Mouse (Mus musculus): ENCODE data around the gene Ybx2. TPM values are rescaled to one million over a fixed set of nuclear protein-coding genes. Genes with fewer than 3 reads are reported as not detected.
"Not testable (repeated sequence)": the region's sequence is repeated elsewhere in the genome, so short reads cannot be mapped to it uniquely, and the experiment has no call there.

Gene Ybx2
- polyA plus RNA-seq, 1 experiment from 2014 or later = 11.4 TPM

- H3K4me2 ChIP-seq (replicated peaks) = no peak overlapping the region
- ATAC-seq (ENCODE audit: insufficient number of reproducible peaks, insufficient read depth, low FRiP score, low TSS enrichment) = no peak
- H3K4me1 ChIP-seq = peaks cover 11% of the 10 kb centered on the region
- H3K27ac ChIP-seq = 0 out of 2 replicates have a peak overlapping the region, but pooled peaks have one; percentile 27
- H3K4me3 ChIP-seq = no peak overlapping the region
- no peak overlapping the region for H3K9ac ChIP-seq
- no peaks in the 10 kb centered on the region for H3K27me3 ChIP-seq
- 64% methylated on average over 3 of the region's 3 CpGs for WGBS
- no peaks in the 10 kb centered on the region for H3K9me3 ChIP-seq
- peaks cover 12% of the 10 kb centered on the region for H3K36me3 ChIP-seq
Measured at GRCm38 (mm10) chr11:69922796-69923195, 12.8 kb upstream of the Ybx2 start.

- no peaks in the 10 kb centered on the region for H3K27me3 ChIP-seq
- H3K9me3 ChIP-seq = no peaks in the 10 kb centered on the region
- ATAC-seq (ENCODE audit: insufficient number of reproducible peaks, insufficient read depth, low FRiP score, low TSS enrichment) = no peak
- no peak overlapping the region for H3K4me2 ChIP-seq (replicated peaks)
- H3K27ac ChIP-seq = no peak overlapping the region
- no peaks in the 10 kb centered on the region for H3K36me3 ChIP-seq
- H3K4me1 ChIP-seq = no peaks in the 10 kb centered on the region
- 95% methylated on average over 2 of the region's 2 CpGs for WGBS
- H3K9ac ChIP-seq = no peak overlapping the region
- H3K4me3 ChIP-seq = no peak overlapping the region
Measured at GRCm38 (mm10) chr11:69927501-69927900, 8.1 kb upstream of the Ybx2 start.

GRCm38 (mm10) chr11:69929712-69930111, 5.9 kb upstream of the Ybx2 start:
- Histone ChIP-seq H3K9ac (no peak overlapping the region), H3K4me2 (replicated peaks) (no peak overlapping the region), H3K4me1 (peaks cover 2% of the 10 kb centered on the region; the same call in 1 of the 2 replicates), H3K4me3 (no peak overlapping the region), H3K9me3 (no peaks in the 10 kb centered on the region), H3K27me3 (no peaks in the 10 kb centered on the region), H3K36me3 (no peaks in the 10 kb centered on the region), H3K27ac (no peak overlapping the region)
- 85% methylated on average over 4 of the region's 4 CpGs for WGBS
- ATAC-seq (ENCODE audit: insufficient number of reproducible peaks, insufficient read depth, low FRiP score, low TSS enrichment) = no peak

- H3K4me3 ChIP-seq; H3K4me2 ChIP-seq (replicated peaks); H3K4me1 ChIP-seq; H3K9me3 ChIP-seq; H3K27me3 ChIP-seq; ATAC-seq (ENCODE audit: insufficient number of reproducible peaks, insufficient read depth, low FRiP score, low TSS enrichment); H3K27ac ChIP-seq; H3K9ac ChIP-seq; H3K36me3 ChIP-seq: not testable (repeated sequence)
- WGBS = 89% methylated on average over 8 of the region's 8 CpGs
Measured at GRCm38 (mm10) chr11:69930176-69930575, 5.4 kb upstream of the Ybx2 start.

GRCm38 (mm10) chr11:69930967-69931537, 4.5 kb upstream of the Ybx2 start:
- WGBS = 73% methylated on average over 3 of the region's 3 CpGs
- H3K36me3 ChIP-seq = no peaks in the 10 kb centered on the region

GRCm38 (mm10) chr11:69931769-69932168, 3.8 kb upstream of the Ybx2 start:
- Histone ChIP-seq H3K4me2 (replicated peaks) (no peak overlapping the region), H3K27ac (no peak overlapping the region), H3K4me1 (peaks cover 9% of the 10 kb centered on the region; the same call in 1 of the 2 replicates), H3K36me3 (no peaks in the 10 kb centered on the region), H3K4me3 (no peak overlapping the region), H3K27me3 (0 out of 2 replicates have a peak, but pooled peaks cover 5% of the 10 kb centered on the region), H3K9me3 (no peaks in the 10 kb centered on the region), H3K9ac (no peak overlapping the region)
- no peak for ATAC-seq (ENCODE audit: insufficient number of reproducible peaks, insufficient read depth, low FRiP score, low TSS enrichment)
- 73% methylated on average over 8 of the region's 8 CpGs for WGBS

More at GRCm38 (mm10) chr11:69930967-69931537, 4.5 kb upstream of the Ybx2 start:
- H3K9ac ChIP-seq = no peak overlapping the region
- H3K27me3 ChIP-seq = no peaks in the 10 kb centered on the region
- no peak overlapping the region for H3K27ac ChIP-seq
- no peaks in the 10 kb centered on the region for H3K9me3 ChIP-seq
- ATAC-seq (ENCODE audit: insufficient number of reproducible peaks, insufficient read depth, low FRiP score, low TSS enrichment) = no peak
- H3K4me3 ChIP-seq = no peak overlapping the region
- no peak overlapping the region for H3K4me2 ChIP-seq (replicated peaks)
- H3K4me1 ChIP-seq = peaks cover 2% of the 10 kb centered on the region; the same call in 1 of the 2 replicates

- Histone ChIP-seq H3K9ac (no peak overlapping the region), H3K36me3 (no peaks in the 10 kb centered on the region), H3K27ac (no peak overlapping the region), H3K4me3 (no peak overlapping the region), H3K27me3 (peaks cover 10% of the 10 kb centered on the region; the same call in 1 of the 2 replicates), H3K4me1 (peaks cover 13% of the 10 kb centered on the region), H3K9me3 (no peaks in the 10 kb centered on the region), H3K4me2 (replicated peaks) (no peak overlapping the region)
- WGBS = 42% methylated on average over 3 of the region's 3 CpGs
- no peak for ATAC-seq (ENCODE audit: insufficient number of reproducible peaks, insufficient read depth, low FRiP score, low TSS enrichment)
Measured at GRCm38 (mm10) chr11:69932254-69932653, 3.3 kb upstream of the Ybx2 start.

- ATAC-seq (ENCODE audit: insufficient number of reproducible peaks, insufficient read depth, low FRiP score, low TSS enrichment) = no peak
- Histone ChIP-seq H3K27ac (no peak overlapping the region), H3K4me1 (peaks cover 22% of the 10 kb centered on the region), H3K4me2 (replicated peaks) (no peak overlapping the region), H3K9me3 (no peaks in the 10 kb centered on the region), H3K9ac (no peak overlapping the region), H3K36me3 (no peaks in the 10 kb centered on the region), H3K27me3 (peaks cover 17% of the 10 kb centered on the region; the same call in 1 of the 2 replicates), H3K4me3 (no peak overlapping the region)
- 69% methylated on average over 4 of the region's 4 CpGs for WGBS
Measured at GRCm38 (mm10) chr11:69933066-69933465, 2.5 kb upstream of the Ybx2 start.

GRCm38 (mm10) chr11:69934169-69934568, 1.4 kb upstream of the Ybx2 start:
- Histone ChIP-seq H3K9ac (peak overlapping the region; percentile 29; the same call in 1 of the 2 replicates), H3K4me1 (peaks cover 31% of the 10 kb centered on the region), H3K4me3 (peak overlapping the region; percentile 22; the same call in 1 of the 2 replicates), H3K27ac (no peak overlapping the region), H3K4me2 (replicated peaks) (peak overlapping the region; percentile 50), H3K36me3 (no peaks in the 10 kb centered on the region), H3K27me3 (peaks cover 19% of the 10 kb centered on the region; the same call in 1 of the 2 replicates), H3K9me3 (no peaks in the 10 kb centered on the region)
- under 1% methylated on average over 18 of the region's 18 CpGs for WGBS
- ATAC-seq (ENCODE audit: insufficient number of reproducible peaks, insufficient read depth, low FRiP score, low TSS enrichment) = no peak

GRCm38 (mm10) chr11:69934681-69935080, 915 bp upstream of the Ybx2 start:
- no peak overlapping the region for H3K27ac ChIP-seq
- 21% methylated on average over 6 of the region's 6 CpGs for WGBS

GRCm38 (mm10) chr11:69936156-69936555, 560 bp downstream of the Ybx2 start:
- no peaks in the 10 kb centered on the region for H3K9me3 ChIP-seq
- H3K4me3 ChIP-seq = peak overlapping the region; percentile 61
- H3K4me2 ChIP-seq (replicated peaks) = peak overlapping the region; percentile 100
- no peaks in the 10 kb centered on the region for H3K36me3 ChIP-seq
- WGBS = 3% methylated on average over 30 of the region's 30 CpGs
- peaks cover 19% of the 10 kb centered on the region; the same call in 1 of the 2 replicates for H3K27me3 ChIP-seq
- no peak for ATAC-seq (ENCODE audit: insufficient number of reproducible peaks, insufficient read depth, low FRiP score, low TSS enrichment)
- peaks cover 31% of the 10 kb centered on the region for H3K4me1 ChIP-seq
- no peak overlapping the region for H3K27ac ChIP-seq
- peak overlapping the region; percentile 74 for H3K9ac ChIP-seq

More at GRCm38 (mm10) chr11:69934681-69935080, 915 bp upstream of the Ybx2 start:
- Histone ChIP-seq H3K4me3 (peak overlapping the region; percentile 22; the same call in 1 of the 2 replicates), H3K9ac (no peak overlapping the region), H3K4me2 (replicated peaks) (peak overlapping the region; percentile 50), H3K9me3 (no peaks in the 10 kb centered on the region), H3K27me3 (peaks cover 19% of the 10 kb centered on the region; the same call in 1 of the 2 replicates), H3K4me1 (peaks cover 31% of the 10 kb centered on the region), H3K36me3 (no peaks in the 10 kb centered on the region)
- no peak for ATAC-seq (ENCODE audit: insufficient number of reproducible peaks, insufficient read depth, low FRiP score, low TSS enrichment)

GRCm38 (mm10) chr11:69936714-69937347, 1.2 kb downstream of the Ybx2 start:
- Histone ChIP-seq H3K9ac (peak overlapping the region; percentile 74; the same call in 1 of the 2 replicates), H3K4me2 (replicated peaks) (peak overlapping the region; percentile 100), H3K4me3 (peak overlapping the region; percentile 61), H3K27me3 (peaks cover 19% of the 10 kb centered on the region; the same call in 1 of the 2 replicates), H3K27ac (no peak overlapping the region), H3K4me1 (peaks cover 31% of the 10 kb centered on the region), H3K36me3 (no peaks in the 10 kb centered on the region), H3K9me3 (no peaks in the 10 kb centered on the region)
- WGBS = 41% methylated on average over 9 of the region's 9 CpGs
- ATAC-seq (ENCODE audit: insufficient number of reproducible peaks, insufficient read depth, low FRiP score, low TSS enrichment) = no peak
